Mouse (Mus musculus) right cerebral cortex, postnatal 25 days (tissue): ENCODE results near the gene Mrto4.
"Not testable (repeated sequence)": the region's sequence is repeated elsewhere in the genome, so short reads cannot be mapped to it uniquely, and the experiment has no call there.

Experiments used
- DNase-seq: peaks from one replicate; pipeline ENCODE4 v3.0.0; 2022

Mrto4 gene

DNA sequence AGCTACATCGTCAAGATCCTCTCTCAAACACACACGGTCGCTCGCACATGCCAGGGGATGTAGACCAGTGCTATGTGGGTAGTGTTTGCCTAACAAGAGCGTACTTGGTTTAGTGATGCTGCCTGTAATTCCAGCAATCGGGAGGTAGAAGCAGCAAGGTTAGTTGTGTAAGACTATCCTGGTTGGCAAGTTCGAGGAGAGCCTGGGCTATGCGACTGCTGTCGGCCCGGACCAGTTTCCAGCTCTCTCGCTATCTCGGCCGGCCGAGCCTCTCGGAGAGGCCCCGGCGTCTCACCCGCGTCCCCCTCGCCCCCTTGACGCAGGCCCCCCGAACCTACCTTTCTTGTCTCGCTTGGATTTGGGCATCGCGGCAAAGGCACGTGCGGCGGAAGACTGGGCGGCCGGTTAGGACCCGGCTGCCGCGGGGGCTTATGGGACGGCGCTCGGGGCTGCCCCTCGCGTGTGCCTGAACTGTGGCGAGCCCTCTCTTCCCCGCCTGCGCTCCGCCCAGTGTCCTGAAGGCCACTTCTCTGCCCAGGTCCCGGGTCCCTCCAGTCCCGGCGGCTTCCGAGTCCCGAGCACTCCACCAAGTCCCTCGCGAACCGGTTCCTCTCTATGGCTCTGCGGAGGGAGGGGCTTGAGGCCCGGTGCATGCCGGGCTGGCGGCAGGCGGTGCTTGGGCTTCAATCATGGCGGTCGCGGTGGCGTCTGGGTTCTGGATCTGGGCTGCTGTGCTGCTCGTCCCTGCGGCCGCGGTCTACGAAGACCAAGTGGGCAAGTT is at the start of gene Mrto4, which contains the start of the genes Emc1 and Ubr4:
Mrto4 (minus strand) TSS at position 646 of the 781 bp plus-strand sequence.
Emc1 (plus strand) TSS at position 657 of the 781 bp plus-strand sequence.
Ubr4 (plus strand) TSS at position 679 of the 781 bp plus-strand sequence.
- DNase-seq = peak; percentile 91

DNA sequence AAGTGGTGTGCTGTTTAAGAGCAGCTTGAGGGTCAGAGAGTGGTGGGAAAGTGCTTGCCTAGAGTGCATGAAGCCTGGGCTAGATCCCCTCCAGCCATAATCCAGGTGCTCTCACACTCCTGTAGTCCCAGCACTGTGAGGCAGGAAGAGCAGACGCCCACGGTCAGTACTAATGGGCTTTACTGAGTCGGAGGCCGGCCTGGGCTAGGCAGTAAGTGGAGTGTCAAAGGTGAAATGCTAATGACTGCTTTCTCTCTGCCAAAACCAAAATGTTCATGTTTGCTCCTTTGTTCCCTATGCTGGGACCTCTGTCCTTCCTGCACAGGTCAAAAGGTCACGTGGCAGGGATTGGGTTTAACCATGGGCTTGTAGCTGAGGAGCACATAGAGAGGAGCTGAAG is 48.1 kb upstream of the Mrto4 start:
- DNase-seq = no peak

DNA sequence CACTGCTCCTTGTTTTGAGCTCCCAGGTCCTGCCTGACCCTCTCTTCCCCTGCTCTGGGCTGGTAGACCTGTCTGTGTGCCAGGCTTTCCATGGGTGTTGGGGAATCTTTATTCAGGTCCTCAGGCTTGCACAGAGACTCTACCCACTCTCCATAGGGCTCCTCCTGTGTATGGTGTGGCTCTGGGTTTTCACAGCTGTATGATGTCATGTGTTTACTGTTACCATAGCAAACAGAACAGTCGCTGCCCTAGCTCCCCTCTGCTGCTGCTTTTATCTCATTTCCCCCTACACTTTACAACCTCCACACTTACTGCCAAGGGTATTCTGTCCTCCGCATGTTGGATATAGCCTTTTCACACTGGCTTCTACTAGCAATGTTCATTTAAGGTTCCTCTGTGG is 43.1 kb upstream of the Mrto4 start:
- no peak for DNase-seq

DNA sequence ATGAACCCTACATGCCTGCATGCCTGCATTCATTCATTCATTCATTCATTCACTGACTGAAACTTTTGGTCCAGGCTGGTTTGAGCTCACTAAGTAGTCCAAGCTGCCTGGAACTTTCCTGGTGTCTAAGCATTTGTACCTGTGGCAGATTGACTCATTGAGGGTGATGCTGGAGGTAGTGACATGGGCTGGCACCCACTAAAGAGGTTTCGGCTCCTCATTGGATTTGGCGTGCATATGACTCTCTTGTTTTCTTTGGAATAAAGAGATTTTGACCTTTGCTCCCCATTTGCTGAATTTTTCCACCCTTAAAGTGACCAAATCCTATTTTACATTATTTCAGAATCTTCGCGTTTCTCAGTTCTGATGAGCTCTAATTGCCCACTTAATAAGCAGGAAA is 37.2 kb upstream of the Mrto4 start:
- no peak for DNase-seq

DNA sequence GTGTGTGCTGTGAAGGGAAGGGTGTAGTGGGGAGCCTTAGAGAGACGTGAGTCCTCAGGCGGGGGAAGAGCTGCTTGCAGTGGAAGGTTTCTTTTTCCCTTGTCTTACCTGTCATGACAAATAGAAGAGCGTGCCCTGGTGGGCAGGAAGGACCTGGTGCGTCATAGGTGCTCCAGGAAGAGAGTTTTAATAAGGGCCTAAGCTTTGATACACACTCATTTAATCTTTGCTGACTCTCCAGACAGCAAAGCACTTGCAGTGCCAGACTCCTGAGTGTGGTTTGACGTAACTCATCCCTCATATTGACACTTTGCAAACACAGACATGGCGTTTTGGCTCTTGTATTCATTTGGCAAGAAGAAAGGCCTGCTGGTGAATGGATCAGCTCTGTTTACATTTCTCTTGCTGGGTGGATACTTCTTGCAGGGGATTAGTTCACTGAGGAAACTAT is 34.5 kb upstream of the Mrto4 start:
- DNase-seq = no peak

DNA sequence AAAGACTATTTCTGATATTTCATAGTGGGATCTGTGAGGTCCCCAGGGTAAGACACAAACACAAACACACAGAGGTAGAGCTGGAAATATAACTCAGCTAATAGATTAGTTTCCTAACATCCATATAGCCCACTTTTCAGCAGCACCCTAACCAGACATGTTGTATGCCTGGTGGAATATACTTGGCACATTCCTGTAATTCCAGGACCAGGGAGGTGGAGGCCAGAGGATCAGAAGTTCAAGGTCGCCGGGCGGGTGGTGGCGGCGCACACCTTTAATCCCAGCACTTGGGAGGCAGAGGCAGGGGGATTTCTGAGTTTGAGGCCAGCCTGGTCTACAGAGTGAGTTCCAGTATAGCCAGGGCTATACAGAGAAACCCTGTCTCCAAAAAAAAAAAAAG is 33.5 kb upstream of the Mrto4 start:
- DNase-seq = not testable (repeated sequence)

DNA sequence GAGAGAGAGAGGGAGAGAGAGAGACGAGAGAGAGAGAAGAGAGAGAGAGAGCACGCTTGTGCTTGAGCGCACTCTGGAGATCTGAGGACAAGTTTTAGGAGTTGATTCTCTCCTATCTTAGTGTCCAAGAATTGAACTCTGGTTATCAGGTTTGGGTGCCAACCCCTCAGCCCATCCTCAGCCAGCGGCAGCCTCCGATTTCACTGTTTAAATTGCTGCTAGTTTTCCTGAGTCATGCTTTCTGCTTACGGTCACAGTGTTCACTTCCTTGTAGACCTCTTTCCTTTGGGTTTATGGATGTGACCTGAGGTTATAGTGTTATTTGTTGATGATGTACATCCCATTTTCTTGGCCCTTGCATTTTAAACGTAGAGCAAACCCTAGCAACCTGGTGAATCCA is 29.9 kb upstream of the Mrto4 start:
- DNase-seq = no peak

DNA sequence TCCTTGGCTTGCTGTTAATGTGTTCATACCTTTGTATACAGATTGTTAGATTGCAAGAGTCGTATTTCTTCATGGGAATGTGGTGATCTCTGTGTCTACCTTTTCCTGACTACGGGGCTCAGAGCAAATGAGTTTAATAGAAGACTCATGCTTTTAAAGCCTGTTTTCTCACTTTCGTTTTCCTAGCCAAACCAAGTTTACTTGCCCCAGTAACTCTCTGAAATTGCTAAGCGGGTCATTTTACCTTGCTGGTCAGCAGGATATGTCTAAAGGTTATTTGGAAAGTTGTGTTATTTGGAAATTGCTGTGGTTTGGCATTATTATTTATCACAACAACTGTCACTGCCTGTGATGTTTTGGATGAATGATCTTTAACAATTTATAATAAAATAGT is 29.1 kb upstream of the Mrto4 start:
- no peak for DNase-seq

DNA sequence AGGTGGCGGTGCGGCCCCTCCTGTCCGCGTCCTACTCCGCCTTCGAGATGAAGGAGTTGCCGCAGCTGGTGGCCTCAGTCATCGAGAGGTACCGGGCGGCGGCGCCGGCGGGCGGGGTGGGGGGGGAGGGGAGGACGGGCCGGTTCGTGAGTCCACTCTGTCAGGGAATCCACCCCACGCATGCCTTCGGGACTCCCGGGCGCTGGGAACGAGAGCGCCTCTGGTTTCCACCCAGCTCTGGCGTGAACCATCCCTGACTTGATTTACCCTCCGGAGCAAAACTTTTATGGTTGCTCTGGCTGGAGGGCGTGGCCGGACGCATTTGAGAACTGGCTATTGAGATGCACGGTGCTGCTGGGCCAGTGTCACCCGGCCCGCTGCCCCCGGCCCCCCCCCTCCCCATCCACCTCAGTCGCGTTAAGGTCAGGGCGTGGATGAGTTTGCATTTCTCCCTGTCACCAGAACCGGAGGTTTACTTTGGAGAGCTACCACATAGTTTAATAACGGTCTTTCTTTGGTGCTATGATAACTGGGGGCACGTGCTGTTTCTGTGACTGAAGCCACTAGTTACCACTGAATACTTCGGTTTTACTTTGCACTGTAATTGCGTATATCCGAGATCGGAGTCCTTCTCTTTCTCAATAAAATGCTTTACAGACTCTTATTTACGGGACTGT is 28.5 kb upstream of the Mrto4 start:
- no peak for DNase-seq

DNA sequence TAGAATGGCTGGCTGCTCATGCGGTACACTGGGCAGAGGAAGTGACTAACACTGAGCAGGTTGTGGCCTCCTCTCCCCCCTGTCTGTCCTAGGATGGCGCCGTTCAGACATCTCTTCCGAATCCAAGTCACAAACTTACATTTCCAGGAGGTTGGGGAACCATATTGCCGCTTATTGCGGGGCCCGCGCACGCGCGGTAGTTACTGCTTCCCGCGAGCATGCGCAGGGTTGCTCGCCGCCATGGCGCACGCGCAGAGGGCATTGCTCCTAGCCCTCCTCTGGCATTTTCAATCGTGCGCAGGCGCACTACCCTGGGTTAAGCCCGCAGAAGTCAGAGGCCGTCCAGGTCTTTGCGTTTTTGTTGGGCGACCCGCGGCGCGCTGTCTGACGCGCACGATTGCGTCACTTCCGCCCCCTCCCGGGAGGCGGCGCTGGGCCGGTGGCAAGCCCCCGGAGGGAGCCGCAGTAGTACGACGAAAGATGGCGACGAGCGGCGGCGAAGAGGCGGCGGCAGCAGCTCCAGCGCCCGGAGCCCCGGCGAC is 27.9 kb upstream of the Mrto4 start:
- DNase-seq = peak; percentile 100

DNA sequence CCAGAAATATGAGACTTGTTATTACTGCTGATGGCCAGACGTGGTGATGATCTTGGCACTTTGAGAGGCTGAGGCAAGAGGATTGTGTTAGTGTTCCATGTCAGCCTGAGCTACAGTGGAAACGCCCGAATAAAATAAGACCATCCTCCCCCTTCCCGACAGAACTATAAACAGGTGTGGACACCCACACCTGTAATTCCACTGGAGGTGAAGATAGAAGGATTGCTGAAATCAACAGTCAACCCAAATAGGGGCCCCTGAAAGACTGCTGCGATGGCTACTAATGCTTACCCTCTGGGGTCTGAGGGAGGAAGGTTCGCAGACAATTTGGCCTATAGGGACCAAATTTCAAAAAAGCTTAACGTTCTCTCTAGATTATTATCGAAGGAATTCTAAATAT is 27.3 kb upstream of the Mrto4 start:
- no peak for DNase-seq

DNA sequence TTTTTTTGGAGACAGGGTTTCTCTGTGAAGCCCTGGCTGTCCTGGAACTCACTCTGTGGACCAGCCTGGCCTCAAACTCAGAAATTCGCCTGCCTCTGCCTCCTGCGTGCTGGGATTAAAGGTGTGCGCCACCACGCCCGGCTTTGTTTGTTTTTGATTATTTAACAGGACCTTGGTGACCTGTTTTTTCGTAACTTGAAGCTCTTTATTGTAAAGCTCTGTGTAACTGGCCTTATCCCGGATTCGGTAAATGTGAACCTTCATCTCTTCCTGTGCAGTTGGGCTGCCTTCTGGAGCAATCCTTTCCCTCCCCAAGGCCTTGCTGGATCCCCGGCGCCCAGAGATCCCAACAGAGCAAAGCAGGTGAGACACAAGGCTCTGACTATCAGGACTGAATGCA is 21.2 kb upstream of the Mrto4 start:
- no peak for DNase-seq

DNA sequence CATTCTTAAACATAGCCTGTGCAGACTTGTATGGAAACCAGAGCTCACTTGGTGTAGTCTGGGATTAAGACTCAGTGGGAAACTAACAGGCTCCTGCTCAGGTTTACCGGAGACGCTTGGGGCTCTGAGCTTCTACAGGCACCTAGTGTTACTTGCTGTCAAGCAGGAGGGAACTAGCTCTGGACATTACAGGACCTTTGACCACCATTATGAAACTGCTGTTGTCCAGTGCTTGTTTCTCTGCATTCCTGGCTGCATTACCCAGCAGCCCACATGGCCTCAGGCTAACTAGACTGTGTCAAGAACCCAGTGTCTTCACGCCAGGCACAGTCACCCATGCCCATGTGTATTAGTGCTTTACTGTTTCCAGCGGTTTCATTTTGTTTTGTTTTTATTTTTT is 20.8 kb upstream of the Mrto4 start:
- no peak for DNase-seq

DNA sequence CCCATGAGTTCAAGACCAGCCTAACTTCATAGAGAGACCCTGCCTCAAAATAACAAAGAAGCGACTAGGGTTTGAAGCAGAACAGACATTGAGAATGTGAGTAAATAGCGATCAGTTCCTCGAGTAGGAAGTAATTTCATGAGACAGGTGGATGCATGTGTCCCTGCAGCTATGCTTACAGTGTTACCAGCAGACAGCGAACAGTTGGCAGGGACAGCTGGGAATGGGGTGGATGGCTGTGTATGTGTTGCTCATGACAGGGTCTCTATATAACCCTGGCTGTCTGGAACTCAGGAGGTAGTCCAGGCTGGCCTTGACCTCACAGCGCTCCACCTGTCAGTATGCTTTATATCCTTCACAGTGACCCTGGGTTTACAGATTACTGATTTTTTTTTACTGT is 15.7 kb upstream of the Mrto4 start:
- no peak for DNase-seq

DNA sequence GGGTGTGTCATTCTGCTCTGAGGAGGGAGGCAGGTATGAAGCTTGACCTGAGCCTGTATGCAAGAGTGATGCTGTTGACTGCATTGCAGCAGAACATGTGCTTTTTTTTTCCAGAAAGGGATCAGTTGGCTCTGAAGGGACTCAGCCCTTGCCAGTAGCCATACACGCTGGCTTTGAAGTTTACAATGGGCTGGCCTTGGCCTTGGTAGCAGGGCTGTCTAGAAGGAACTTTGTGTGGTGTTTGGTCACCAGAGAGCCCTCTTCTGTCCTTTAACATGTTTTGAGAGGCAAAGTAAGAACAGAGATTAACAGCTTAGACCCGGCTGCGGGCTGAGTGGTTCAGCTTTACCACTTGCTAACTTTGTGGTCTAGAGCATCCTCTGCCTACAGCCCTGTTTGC is 15.0 kb upstream of the Mrto4 start:
- no peak for DNase-seq

DNA sequence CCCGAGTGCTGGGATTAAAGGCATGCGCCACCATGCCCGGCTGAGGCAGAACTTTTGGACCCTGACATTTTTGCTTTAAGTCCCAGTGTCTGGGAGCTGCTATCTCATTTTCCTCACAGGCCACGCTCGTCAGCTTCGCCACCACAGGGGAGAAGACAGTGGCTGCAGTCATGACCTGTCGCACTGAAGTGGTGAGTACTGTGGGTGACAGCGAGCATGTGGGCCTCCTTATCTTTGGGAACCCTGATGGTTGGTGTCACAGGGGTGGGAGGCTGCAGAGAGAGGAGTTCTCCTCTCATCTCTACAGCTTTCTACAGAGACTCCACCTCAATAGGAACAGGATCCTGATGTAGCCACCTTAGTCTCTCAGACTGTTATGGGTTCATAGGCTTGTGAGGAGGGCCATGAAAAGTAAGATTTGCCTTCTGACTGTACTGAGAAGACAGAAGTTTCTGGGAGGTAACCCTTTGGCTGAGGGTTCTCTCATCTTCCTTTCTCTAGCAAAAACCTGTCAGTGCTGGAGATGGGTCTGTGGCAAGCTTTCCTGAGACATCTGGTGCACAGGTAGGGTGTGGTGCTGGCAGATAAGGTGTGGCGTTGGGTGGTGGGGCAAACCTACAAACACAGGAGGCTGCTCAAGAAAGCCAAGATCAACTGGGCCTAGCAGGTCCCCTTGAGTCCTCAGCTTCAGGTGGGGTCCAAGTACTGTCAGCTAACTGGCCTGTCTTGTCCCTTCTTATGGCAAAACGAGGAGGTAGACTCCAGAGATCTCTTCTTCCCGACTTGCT is 8.6 kb upstream of the Mrto4 start:
- no peak for DNase-seq

DNA sequence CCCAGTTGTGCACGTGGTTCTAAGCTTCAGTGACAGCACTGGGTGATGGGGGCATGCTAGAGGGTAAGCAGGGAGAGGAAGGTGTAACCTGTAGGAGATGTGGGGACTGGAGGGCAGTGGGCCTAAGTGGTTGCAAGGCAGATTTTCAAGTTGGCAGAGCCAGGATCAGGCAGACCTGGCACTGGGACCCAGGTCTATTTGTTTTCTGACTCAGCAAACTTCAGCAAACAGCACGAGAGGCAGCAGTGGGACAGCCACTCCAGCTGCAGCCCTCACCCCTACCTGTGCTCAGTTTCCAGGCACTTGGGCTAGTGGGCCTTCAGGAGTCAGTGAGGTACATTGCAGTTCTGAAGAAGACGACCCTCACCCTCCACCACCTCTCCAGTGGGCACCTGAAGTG is 4.8 kb upstream of the Mrto4 start:
- no peak for DNase-seq

DNA sequence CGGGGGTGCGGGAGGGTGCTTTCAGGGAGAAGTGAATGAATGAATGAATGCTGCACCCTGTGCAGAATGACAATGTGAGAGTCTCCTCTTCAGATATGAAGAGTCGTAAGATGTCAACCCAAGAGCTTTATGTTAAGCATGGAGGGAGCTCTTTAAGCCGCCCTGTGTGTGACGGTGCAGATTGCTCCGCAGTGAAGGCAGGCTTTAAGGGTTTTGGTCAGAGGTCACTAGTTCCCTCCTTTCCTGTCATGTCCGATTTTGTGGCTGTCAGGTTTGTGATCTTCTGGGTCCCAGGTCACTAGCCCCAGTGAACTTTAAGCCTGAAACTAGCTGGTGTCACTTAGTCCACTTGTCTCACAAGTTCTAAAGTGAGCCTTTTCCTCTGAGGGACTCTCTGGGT is 456 bp upstream of the Mrto4 start:
- DNase-seq = no peak

DNA sequence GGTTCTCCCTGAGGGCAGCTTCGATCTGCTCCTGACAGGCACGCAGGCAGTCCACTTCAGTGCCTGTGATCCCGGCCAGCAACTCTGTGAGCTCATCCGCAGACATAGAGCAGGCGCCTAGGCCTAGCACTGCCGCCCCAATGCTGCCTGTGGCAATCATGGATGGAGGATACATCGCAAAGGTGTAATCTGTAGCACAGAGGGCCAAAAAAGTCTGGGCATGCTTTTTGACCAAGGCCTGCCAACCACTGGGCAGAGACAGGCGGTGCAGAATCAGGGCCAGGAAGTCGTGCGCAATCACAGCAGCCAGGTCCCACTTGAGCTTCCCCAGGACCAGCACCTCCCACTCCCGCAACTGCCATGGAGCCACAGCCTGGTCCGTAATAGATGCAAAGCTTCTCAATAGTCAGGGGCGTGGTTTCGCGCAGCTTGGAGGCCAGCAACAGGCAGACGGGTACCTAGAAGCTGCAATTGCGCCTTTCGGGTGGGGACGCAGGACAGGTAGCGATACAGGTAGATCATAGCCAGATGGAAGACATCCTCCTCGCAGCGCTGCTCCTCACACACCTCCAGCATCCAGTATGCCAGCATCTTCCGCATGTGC is 6.9 kb downstream of the Mrto4 start:
- DNase-seq = no peak

DNA sequence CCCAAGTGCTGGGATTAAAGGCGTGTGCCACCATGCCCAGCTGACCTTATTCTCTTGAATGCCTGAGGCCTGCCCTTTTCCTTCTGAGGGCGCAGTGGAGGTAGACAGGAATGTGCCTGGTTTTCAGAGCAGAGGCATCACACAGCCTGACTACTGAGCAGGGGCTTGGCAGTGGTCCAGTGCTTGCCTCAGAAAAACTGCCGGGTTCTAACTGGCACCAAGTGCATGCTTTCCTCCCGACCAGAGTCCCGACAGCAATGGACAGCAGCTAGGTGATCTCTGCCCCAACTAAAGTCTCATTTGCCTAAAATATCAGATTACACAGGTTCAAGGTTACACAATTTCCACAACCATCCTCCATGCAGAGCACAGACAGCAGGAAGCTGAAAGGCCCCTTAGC is 8.7 kb downstream of the Mrto4 start:
- DNase-seq = peak; percentile 9

DNA sequence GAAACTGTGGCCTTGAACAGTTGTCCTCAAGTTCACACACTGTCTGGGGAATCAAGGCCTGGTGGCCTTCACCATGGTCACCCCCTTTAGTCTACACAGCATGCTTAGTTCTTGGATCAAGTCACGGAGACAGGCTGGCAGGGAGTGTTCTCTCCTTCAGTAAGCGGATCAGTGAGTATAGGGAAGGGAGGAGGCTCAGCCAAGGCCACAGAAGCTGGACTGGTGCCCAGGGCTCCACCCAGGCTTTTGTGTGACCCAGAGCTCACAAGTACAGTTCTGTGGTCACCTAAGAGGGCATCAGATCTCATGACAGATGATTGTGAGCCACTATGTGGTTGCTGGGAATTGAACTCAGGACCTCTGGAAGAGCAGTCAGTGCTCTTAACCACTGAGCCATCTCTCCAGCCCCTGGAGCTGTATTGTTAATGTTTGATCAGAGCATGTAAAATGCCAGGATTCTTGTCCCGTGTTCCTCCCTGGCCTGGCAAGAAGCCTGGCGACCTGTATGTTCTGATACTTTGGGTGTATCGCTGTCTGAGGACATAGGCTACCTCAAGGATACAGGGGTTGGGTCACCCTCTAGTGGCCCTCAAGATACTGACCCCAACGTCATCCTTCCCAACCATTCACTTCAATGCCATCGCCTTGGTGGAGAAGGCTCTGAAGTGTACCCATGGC is 10.7 kb downstream of the Mrto4 start:
- no peak for DNase-seq

DNA sequence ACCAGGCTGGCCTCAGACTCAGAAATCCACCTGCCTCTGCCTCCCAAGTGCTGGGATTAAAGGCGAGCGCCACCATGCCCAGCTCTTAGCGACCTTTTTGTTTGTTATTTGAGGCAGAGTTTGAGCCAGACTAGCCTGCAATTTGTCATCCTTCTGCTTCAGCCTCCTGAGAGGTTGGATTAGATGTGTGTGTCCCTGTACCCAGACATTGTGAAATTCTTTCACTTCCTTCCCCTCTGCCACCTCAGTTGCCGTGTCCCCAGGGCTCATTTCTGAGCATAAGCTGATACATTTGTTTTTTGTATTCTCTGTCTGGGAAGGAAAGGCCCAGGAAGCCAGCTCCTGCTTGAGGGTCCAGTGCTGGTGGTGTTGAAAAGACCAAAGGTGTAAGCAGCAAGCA is 11.5 kb downstream of the Mrto4 start:
- no peak for DNase-seq
